Mouse (Mus musculus) stomach, postnatal 0 days (tissue): ENCODE data around the gene Ccdc92b.

Source experiments
- CTCF ChIP-seq: IDR thresholded peaks from 2 replicates; pipeline ENCODE4 v1.5.1; 2016; ENCODE audit warnings: antibody characterized with exemption, low read depth, mild to moderate bottlenecking, moderate library complexity
- EP300 ChIP-seq: optimal IDR thresholded peaks from 2 replicates; pipeline ENCODE3; 2016; ENCODE audit warnings: antibody characterized with exemption

DNA sequence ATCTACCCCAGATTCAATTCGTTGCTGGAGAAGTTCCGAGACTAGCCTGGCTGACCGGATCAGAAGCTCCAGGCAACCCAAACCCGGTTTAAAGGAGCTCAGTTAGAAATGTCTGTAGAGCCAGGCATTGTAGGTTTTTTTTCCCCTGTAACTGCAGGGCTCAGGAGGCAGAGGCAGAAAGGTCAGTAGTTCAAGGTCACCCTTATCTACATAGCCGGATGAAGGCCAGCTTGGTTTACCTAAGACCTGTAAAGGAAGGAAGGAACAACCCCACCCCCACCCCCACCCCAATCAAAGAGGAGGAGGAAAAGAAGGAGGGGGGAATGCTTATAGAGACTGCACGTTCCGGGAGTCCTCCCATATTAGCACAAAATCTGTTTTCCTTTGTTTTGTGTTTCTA lies 8.0 kb upstream of the Ccdc92b start:
- TF ChIP-seq CTCF (no peak), EP300 (no peak)
